Mouse (Mus musculus) hindlimb bud, embryonic 11.5 days (tissue): ENCODE measurements around the gene Defa36.
"Not testable (repeated sequence)": the region's sequence is repeated elsewhere in the genome, so short reads cannot be mapped to it uniquely, and the experiment has no call there.

Experiments used
- DNase-seq: peaks from one replicate; pipeline ENCODE4 v3.0.0-alpha.2; 2012; ENCODE audit warnings: low read depth, low spot score; ENCODE audit errors: extremely low spot score

Gene Defa36

DNA sequence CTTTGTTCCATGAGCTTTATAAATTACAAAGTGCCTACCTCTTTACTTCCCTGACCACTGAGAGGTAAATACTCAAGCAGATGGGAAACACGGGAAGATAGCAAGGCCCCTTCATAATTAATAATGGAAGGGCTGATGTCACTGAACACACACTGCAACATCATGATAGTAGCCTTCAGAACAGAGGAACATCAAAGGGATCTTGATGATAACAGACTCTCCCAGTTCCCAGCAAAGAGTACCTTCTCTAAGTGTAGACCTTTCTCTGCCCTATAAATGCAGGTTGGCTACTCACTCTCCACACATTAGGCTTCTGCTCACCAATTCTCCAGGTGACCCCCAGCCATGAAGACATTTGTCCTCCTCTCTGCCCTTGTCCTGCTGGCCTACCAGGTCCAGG, at the start of gene Defa36:
TSS of gene Defa36 (plus strand) at position 301 of the 400 bp plus-strand sequence.
- DNase-seq, result not testable (repeated sequence)

DNA sequence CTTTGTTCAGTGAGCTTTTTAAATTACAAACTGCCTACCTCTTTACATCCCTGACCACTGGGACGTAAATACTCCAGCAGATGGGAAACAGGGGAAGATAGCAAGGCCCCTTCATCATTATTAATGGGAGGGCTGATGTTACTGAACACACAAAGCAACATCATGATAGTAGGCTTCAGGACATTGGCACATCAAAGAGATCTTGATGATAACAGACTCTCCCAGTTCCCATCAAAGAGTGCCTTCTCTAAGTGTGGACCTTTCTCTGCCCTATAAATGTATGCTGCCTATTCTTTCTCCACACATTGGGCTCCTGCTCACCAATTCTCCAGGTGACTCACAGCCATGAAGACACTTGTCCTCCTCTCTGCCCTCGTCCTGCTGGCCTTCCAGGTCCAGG, 49.0 kb upstream of the Defa36 start, which contains the start of gene Defa2:
TSS of gene Defa2 (plus strand) at position 301 of the 400 bp plus-strand sequence.
- not testable (repeated sequence) for DNase-seq

DNA sequence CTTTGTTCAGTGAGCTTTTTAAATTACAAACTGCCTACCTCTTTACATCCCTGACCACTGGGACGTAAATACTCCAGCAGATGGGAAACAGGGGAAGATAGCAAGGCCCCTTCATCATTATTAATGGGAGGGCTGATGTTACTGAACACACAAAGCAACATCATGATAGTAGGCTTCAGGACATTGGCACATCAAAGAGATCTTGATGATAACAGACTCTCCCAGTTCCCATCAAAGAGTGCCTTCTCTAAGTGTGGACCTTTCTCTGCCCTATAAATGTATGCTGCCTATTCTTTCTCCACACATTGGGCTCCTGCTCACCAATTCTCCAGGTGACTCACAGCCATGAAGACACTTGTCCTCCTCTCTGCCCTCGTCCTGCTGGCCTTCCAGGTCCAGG, 35.7 kb upstream of the Defa36 start, which contains the start of gene Defa33:
TSS of gene Defa33 (plus strand) at position 301 of the 400 bp plus-strand sequence.
- not testable (repeated sequence) for DNase-seq

GRCm38 (mm10) chr8:21456460-21456859, 29.2 kb downstream of the Defa36 start, which contains the start of gene Gm7849:
Gene Gm7849 (minus strand): TSS chr8:21456560.
- not testable (repeated sequence) for DNase-seq
